Mouse (Mus musculus): ENCODE measurements around the gene Nr2e1.

The Nr2e1 gene

GRCm38 (mm10) chr10:42583157-42583872 is at the start of gene Nr2e1, which contains the start of gene Ostm1:
Gene Nr2e1 (minus strand): TSS chr10:42583632.
Gene Ostm1 (plus strand): TSS chr10:42583822.
- DNase-seq: no peak

- peak in 1 of 2 experiments; percentile 24 for DNase-seq
Measured at GRCm38 (mm10) chr10:42632453-42633360, 49.3 kb upstream of the Nr2e1 start.

GRCm38 (mm10) chr10:42631754-42632452 is 48.5 kb upstream of the Nr2e1 start:
- DNase-seq: no peak

DNA sequence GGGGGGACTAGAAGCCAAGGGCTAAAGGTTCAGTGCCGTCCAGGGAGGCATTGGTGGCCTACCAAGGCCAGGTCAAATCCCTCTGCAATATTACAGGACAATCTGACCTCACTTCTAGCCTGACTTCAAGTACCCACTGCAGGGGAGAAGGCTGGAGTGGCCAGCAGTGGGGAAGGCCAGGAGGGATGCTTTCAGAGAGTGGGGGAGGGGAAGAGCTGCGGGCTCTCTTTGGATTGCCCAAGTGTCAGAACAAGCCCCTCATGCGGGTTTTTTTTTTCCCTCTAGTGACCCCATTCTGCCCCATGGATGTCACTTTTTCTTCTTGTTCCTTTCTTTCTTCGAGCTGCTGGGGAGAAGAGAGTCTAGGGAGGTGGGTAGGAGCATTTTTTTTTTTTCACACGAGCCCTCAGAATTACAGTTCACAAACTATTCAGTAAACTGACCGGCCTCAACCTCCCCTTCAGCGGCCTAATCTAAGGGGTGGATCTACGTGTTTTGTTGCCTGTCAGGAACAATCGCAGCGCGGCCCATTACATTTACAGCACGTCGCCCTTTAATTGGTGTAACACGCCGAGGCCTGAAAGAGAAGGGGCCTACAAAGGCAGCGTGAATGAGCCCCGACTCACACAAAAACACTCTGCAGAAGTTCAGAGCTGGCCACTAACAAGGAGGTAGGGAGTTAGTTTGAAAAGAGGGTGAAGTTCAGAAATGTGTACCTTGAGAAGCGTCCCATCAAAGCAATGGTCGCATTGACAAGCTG is 47.3 kb upstream of the Nr2e1 start:
- DNase-seq: no peak

DNA sequence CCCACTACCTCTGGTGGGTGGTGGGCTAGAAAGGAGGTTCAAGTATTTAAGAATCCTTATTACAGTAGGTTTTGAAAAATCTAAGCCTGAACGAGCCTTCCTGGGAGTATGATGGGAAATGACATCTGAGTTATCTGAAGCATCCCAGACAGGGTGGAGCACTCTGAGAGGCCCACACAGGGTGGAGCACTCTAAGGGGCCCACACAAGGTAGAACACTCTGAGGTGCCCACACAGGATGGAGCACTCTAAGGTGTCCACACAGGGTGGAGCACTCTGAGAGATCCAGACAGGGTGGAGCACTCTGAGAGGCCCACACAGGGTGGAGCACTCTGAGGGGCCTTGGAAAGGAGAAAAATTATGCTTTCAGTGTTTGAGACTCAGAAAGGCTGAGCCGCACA is 42.5 kb upstream of the Nr2e1 start:
- DNase-seq: no peak

GRCm38 (mm10) chr10:42618291-42618690 is 34.9 kb upstream of the Nr2e1 start:
- DNase-seq: no peak

GRCm38 (mm10) chr10:42614766-42615165 is 31.3 kb upstream of the Nr2e1 start:
- DNase-seq: no peak

GRCm38 (mm10) chr10:42613639-42614381 is 30.4 kb upstream of the Nr2e1 start:
- DNase-seq: no peak

DNA sequence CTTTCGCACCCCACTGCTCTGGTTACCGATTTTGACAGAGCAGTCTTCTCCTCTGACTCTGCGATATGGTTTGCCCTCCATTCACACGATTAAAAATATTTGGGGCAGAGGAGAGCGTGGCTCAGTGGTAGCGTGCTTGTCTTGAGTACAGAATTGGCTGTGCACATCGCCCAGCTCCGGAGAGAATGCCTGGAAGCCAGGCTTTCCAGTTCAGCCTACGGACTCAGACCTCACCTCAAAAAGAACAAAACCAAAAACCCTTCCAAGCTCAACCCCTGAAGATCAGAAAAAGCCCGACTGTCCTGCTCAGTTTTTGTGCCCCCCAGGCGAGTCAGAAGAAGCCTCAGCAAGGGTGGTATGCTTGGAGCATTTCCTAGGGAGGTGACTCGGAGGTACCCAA is 29.6 kb upstream of the Nr2e1 start:
- no peak for DNase-seq

DNA sequence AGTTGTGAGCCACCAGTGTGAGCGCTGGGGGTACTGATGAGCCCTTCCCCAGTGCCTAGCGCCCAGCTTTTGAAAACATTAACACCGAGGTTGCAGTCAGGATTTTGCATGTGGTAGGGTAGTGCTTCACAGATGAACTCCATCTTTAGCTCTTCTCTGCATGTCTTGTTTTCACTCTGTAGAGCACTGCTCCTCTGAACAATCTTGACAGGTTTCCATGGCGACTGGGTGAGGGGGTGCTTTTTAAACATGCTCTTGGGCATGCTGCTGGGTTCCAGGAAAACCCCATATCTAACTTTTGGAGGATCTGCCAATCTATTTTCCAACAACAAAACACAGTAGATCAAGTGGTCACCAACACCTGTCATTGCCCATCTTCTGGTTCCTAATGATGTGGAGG is 23.3 kb upstream of the Nr2e1 start:
- no peak for DNase-seq

DNA sequence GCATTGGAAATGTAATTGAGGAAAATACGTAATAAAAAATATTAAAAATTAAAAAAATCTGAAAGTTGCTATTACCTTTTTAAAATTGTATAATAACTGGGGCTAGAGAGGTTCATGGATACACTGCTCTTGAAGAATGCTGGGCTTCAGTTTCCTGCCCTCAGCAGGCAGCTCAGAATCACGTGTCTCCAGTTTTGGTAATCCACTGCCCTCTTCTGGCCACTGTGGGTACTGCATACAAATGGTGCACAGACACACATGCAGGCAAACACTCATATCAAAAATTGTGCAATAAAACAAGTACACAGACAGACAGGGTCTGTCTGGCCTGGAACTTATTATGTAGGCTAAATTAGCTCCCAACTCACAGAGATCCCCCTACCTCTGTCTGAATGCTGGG is 21.4 kb upstream of the Nr2e1 start:
- peak; percentile 66 to 67 for DNase-seq

DNA sequence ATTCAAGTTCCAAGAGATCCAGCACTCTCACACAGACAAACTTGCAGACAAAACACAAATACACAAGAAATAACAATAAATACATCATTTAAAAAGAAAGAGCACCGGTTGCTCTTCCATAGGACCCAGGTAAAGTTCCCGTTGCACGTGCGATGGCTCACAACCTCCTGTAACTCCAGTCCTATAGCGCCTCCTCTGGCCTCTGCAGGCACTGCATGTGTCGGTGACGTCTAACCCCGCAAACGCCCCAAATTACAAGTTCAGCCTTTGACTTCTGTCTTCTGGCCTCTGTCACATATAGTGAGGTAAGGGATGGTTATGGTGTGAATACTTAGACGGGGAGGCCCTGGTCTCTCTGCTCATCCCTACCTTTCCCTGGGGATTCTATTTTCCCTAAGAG is 18.1 kb upstream of the Nr2e1 start:
- DNase-seq: peak; percentile 52 to 54

- no peak for DNase-seq
Measured at GRCm38 (mm10) chr10:42598615-42599014, 15.2 kb upstream of the Nr2e1 start.

DNA sequence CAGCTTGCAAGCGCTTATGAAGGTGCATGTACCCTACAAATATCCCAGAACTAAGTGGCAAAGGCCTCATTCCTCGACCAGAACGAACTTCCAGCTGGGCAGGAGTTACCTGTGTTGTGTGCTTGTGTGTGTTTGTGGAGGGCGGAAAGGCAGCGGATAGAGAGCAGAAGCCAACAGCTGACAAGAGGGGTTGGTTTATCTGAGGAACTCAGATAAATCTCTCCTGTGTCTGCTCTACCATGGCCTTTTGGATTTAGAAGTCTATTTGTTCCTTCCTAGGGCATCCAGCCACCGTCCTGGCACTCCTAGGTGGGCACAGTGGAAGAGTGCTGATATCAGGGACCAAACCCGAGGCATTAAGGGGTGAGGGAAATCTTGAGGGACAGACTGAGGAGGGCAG is 9.8 kb upstream of the Nr2e1 start:
- no peak for DNase-seq

- DNase-seq: no peak
Measured at GRCm38 (mm10) chr10:42591993-42592686, 8.7 kb upstream of the Nr2e1 start.

DNA sequence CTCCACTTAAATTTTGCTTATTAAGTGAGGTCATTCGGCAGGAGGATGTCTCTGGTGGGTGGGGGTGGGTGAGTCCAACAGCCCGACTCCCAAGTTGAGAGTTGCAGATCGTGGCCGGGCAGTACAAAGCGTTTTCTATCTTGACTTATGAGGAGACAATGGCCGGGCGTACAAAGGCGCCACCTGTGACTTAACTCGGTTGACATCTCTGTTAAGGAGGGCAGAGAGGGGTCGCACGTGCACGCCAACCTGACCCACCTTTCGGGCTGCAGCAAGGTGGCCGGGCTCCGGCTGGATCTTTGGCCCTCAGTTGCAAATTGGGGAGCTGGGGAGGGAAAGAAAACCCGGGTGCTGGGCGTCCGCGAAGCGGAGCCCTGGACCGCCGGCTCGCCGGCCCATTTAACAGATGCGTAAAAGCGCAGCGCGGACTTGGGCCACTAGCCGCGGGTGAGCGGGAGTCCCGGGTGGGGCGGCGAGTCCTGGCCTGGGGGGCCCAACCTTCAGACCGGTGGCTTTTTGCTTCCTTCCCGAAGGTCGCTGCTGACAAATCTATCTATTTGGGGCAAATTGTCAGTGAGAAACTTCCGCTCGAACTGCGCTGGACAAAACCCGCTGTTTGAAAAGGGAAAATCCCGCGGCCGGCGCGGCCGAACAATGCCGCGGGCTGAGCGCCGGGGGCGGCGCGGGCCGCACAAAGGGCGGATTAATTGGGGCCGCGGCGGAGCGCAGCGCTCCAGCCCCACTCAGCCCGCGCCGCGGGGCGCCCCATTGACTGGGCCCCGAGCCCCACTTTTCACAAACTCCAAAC is 8.0 kb upstream of the Nr2e1 start:
- peak; percentile 41 to 47 for DNase-seq

- DNase-seq: no peak
Measured at GRCm38 (mm10) chr10:42590261-42591184, 7.1 kb upstream of the Nr2e1 start.

- DNase-seq: no peak
Measured at GRCm38 (mm10) chr10:42589505-42589904, 6.1 kb upstream of the Nr2e1 start.
